Mouse (Mus musculus) neural tube, embryonic 15.5 days (tissue): ENCODE results near the gene Armt1. TPM values are rescaled to one million over a fixed set of nuclear protein-coding genes. Genes with fewer than 3 reads are reported as not detected.
A peak's percentile ranks its signal among the peaks of the same experiment; 100 is the strongest.
"Not testable (repeated sequence)": the region's sequence is repeated elsewhere in the genome, so short reads cannot be mapped to it uniquely, and the experiment has no call there.

ENCODE experiments used
- ATAC-seq: fragments of 200-750 bp; cut with Nextera tagmentation; 2 replicates; pipeline ENCODE4 v1.8.0; 2017; ENCODE audit warnings: mild to moderate bottlenecking, moderate TSS enrichment, moderate library complexity; ENCODE audit not compliant: low FRiP score
- H3K27ac ChIP-seq: fragments of 300-500 bp; sonication (generic); replicated peaks from 2 replicates; pipeline ENCODE4 v1.5.1; 2015; ENCODE audit warnings: mild to moderate bottlenecking, inconsistent platforms
- H3K27me3 ChIP-seq: fragments of 300-500 bp; sonication (generic); replicated peaks from 2 replicates; pipeline ENCODE4 v1.6.1; 2015; ENCODE audit warnings: inconsistent platforms
- H3K36me3 ChIP-seq: fragments of 300-500 bp; sonication (generic); 2 replicates; pipeline ENCODE4 v1.6.1; 2015; ENCODE audit warnings: inconsistent platforms
- H3K4me1 ChIP-seq: fragments of 300-500 bp; sonication (generic); 2 replicates; pipeline ENCODE4 v1.6.1; 2015; ENCODE audit warnings: inconsistent platforms
- H3K4me2 ChIP-seq: fragments of 300-500 bp; sonication (generic); 2 replicates; pipeline ENCODE4 v1.6.1; 2015; ENCODE audit warnings: inconsistent platforms, mild to moderate bottlenecking, moderate library complexity
- H3K4me3 ChIP-seq: fragments of 300-500 bp; sonication (generic); replicated peaks from 2 replicates; pipeline ENCODE4 v1.5.1; 2015; ENCODE audit warnings: mild to moderate bottlenecking, inconsistent platforms
- H3K9ac ChIP-seq: fragments of 300-500 bp; sonication (generic); replicated peaks from 2 replicates; pipeline ENCODE4 v1.6.1; 2015; ENCODE audit warnings: mild to moderate bottlenecking, inconsistent platforms
- H3K9me3 ChIP-seq: fragments of 300-500 bp; sonication (generic); replicated peaks from 2 replicates; pipeline ENCODE4 v1.6.1; 2016; ENCODE audit warnings: inconsistent platforms
- WGBS: fragments of 180-500 bp; shearing (Covaris S2); methylation state at CpG from one replicate; pipeline ENCODE4 v1.1.7; 2015; ENCODE audit warnings: mixed read lengths; 5-methylcytosine and 5-hydroxymethylcytosine counted together
- polyA plus RNA-seq: library from polyadenylated mRNA; unstranded; fragments of >200 nt; fragmentation: Nextera tagmentation; extraction: Ambion mirVana; gene quantifications from 2 replicates; pipeline ENCODE4 v1.2.1, GENCODE M21; 2015

Armt1 gene
- polyA plus RNA-seq, 1 experiment from 2014 or later: 12.1 TPM

DNA sequence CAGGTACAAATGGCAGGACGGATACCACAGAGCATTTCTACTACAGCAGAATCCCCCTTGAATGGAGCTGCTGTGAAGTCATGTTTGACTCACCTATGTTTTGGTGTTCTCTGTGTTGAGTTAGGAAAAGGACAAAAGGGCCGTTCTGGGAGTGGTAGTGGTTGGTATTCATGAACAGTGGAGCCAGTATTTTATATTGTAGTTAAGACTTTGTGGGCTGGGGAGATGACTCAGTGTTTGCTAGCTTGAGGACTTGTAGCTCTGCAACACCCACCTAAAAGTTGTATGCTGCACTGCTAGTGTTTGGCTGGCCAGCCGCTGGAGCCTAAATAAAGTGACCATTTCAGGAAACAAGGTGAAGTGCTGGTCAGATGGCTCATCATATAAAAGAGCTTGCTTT lies 36.9 kb upstream of the Armt1 start:
- H3K36me3 ChIP-seq: peaks cover 8% of the 10 kb centered on the region
- H3K4me2 ChIP-seq: no peak overlapping the region
- peaks cover 30% of the 10 kb centered on the region for H3K4me1 ChIP-seq
- no peaks in the 10 kb centered on the region for H3K9me3 ChIP-seq
- H3K9ac ChIP-seq: no peak overlapping the region
- no peak overlapping the region for H3K27ac ChIP-seq
- WGBS: 91% methylated on average over 3 of the region's 3 CpGs
- no peak for ATAC-seq
- H3K4me3 ChIP-seq: no peak overlapping the region
- H3K27me3 ChIP-seq: no peaks in the 10 kb centered on the region

DNA sequence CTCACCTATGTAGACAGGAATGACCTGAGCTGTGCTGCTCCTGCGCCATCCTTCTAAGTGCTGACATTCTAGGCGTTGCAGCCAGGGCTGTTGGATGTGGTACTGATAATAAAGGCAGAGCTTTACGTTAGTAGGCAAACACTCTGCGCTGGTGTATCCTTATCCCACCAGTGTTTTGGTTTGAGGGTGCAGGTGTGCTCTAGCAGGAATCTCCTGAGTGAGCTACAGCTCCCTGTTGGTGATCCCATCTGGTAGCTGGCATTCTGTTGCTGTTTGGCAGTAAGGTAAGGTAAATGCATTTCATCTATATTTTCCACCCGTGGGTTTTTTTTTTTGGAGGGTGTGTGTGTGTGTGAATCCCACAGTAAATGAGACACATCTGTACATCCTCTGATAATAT lies 34.2 kb upstream of the Armt1 start:
- Histone ChIP-seq H3K4me3 (no peak overlapping the region), H3K27me3 (no peaks in the 10 kb centered on the region), H3K9ac (no peak overlapping the region), H3K36me3 (peaks cover 8% of the 10 kb centered on the region), H3K9me3 (no peaks in the 10 kb centered on the region), H3K4me2 (no peak overlapping the region), H3K27ac (no peak overlapping the region), H3K4me1 (peaks cover 14% of the 10 kb centered on the region; the same call in 1 of the 2 replicates)
- ATAC-seq: no peak
- WGBS: 79% methylated on average over 5 of the region's 5 CpGs

DNA sequence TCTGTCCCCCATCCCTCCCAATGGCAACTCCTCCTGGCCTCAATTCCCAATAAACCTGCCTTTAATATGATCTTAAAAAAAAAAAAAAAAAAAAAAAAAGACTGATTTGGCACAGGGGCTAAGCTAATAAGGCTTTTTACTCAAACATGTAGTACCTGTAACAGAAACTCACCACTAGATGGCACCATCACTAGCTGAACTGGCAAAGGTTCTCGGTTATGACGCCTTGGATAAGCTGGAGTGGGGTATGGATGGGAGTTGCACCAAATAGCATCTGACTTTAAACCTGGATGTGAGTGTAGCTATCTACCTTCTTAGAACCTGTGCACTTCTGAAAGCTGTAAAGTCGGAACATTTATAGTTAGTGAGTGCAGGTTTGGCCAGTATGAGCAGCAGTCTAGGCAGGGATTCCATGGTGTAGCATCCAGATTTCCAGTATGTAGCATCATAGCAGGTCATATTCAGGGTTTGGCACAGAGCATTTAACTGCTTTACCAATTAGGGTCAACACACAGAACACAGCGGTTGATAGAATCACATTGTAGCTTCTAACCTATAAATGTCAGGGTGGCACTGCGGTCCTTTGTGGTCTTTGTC lies 27.3 kb upstream of the Armt1 start:
- Histone ChIP-seq H3K27me3 (no peaks in the 10 kb centered on the region), H3K9me3 (no peaks in the 10 kb centered on the region), H3K36me3 (peaks cover 33% of the 10 kb centered on the region), H3K4me3 (no peak overlapping the region), H3K9ac (no peak overlapping the region), H3K4me1 (no peaks in the 10 kb centered on the region), H3K27ac (no peak overlapping the region; the same call in 1 of the 2 replicates), H3K4me2 (no peak overlapping the region)
- peak; percentile 52; the same call in 1 of the 2 replicates for ATAC-seq
- 60% methylated on average over 5 of the region's 5 CpGs for WGBS

DNA sequence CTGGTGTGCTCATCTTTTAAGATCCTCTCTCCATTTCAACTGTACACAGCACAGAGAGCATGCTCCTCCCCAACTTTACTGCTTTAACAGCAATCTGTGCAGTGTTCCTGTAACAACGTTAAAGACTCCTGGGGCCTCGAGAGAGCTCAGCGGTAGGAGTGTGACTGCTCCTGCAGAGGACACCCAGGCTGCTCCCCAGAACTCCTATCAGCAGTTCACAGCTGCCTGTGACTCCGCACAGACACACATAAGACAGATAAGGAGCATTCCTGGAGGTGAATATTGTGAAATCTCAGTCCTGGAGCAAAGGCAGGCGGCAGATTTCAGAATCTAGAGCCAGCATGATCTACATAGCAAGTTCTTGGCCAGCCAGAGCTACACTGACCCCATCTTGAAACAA lies 26.8 kb upstream of the Armt1 start:
- WGBS: 75% methylated on average over 5 of the region's 5 CpGs
- H3K36me3 ChIP-seq: peaks cover 38% of the 10 kb centered on the region

DNA sequence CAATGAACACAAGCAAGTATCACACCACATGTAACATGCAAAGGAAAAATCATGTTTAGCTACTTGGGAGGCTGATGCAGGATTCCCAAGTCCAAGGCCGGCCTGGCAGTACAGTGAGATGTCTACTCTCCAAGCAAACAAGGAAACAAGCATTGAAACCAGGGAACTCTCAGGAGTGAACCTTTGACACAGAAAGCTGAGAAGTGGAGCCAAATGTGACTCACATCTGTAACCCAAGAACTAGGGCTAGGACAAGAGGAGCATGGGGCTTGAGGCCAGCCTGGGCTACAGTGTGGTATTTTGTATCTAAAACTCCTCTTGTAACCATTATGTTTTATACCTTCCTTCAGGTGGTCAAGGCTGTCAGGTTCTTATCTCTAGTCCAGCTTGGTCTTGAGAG lies 25.1 kb upstream of the Armt1 start:
- Histone ChIP-seq H3K4me3 (no peak overlapping the region), H3K36me3 (peaks cover 44% of the 10 kb centered on the region), H3K9ac (no peak overlapping the region), H3K27ac (no peak overlapping the region), H3K4me1 (no peaks in the 10 kb centered on the region), H3K27me3 (no peaks in the 10 kb centered on the region), H3K9me3 (no peaks in the 10 kb centered on the region), H3K4me2 (no peak overlapping the region)
- no peak for ATAC-seq
- 100% methylated on average over 1 of the region's 1 CpGs for WGBS

More for the DNA sequence above, 26.8 kb upstream of the Armt1 start:
- no peaks in the 10 kb centered on the region for H3K27me3 ChIP-seq
- H3K27ac ChIP-seq: no peak overlapping the region; the same call in 1 of the 2 replicates
- no peaks in the 10 kb centered on the region for H3K4me1 ChIP-seq
- no peak overlapping the region for H3K9ac ChIP-seq
- no peaks in the 10 kb centered on the region for H3K9me3 ChIP-seq
- peak; percentile 30; the same call in 1 of the 2 replicates for ATAC-seq
- no peak overlapping the region for H3K4me2 ChIP-seq
- H3K4me3 ChIP-seq: no peak overlapping the region

DNA sequence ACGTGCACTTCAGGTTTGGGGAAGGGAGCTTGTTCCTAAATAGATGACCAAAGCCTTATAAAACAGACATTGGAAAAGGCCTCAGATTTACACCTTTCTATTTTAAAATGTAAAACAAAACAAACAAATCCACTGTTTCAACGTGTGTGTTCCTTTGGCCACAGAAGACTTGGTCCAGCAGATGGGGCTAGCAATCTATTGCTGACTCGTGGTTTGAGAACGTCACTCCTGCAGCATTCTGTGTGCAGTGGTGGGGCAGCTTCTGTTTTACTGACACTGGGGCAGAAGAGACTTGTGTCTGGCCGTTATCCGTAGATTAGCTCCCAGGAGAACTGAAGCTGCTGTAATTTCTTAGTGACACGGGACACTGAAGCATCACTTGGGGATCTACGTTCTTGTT lies 7.0 kb upstream of the Armt1 start:
- WGBS: 70% methylated on average over 8 of the region's 8 CpGs
- H3K4me1 ChIP-seq: no peaks in the 10 kb centered on the region
- H3K27ac ChIP-seq: no peak overlapping the region
- H3K36me3 ChIP-seq: peaks cover 49% of the 10 kb centered on the region
- H3K4me3 ChIP-seq: no peak overlapping the region
- no peak for ATAC-seq
- no peaks in the 10 kb centered on the region for H3K27me3 ChIP-seq
- no peak overlapping the region; the same call in 1 of the 2 replicates for H3K9ac ChIP-seq
- H3K9me3 ChIP-seq: no peaks in the 10 kb centered on the region
- no peak overlapping the region for H3K4me2 ChIP-seq

DNA sequence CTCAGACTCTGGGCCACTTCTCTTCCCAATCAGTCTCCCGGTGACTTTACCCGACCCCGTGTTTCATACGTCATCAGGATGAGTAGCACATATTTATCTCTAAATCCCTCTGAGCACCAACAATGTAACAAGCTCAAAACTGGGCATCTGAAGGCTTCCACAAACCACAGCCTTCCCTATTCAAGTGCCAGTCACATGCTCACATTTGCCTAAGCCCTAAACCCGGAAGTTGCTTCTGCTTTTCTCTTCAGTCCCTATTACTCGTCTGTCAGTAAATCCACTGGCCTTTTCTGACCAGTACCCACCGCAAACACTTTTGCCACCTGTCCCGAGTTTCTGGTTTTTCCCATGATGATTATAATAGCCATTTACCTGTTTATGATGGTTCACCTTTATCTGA lies 1.9 kb upstream of the Armt1 start:
- 89% methylated on average over 8 of the region's 8 CpGs for WGBS
- H3K27ac ChIP-seq: no peak overlapping the region

DNA sequence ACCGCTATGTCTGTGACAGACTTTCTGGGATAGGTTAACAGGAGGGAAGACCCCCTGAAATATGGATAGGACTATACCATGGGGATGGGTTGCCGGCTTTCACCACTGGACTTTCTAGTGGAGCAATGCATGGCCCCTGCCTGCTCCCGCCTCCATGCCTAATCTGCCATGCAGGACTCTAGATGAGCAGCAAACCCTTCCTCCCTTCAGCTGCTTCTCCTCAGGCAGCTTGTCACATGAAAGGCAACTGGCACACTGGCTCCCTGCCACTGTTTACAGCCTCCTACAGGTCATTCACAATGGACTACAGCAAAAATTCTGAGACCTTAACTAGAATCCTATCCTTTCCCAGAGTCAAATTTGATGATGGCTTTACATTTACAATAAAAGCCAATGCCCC lies 1.4 kb upstream of the Armt1 start:
- ATAC-seq: no peak
- peak overlapping the region; percentile 61 for H3K4me3 ChIP-seq
- H3K27ac ChIP-seq: no peak overlapping the region
- no peak overlapping the region; the same call in 1 of the 2 replicates for H3K9ac ChIP-seq
- H3K4me1 ChIP-seq: peaks cover 21% of the 10 kb centered on the region
- H3K27me3 ChIP-seq: no peaks in the 10 kb centered on the region
- peak overlapping the region; percentile 73 for H3K4me2 ChIP-seq
- 82% methylated on average over 3 of the region's 3 CpGs for WGBS
- no peaks in the 10 kb centered on the region for H3K9me3 ChIP-seq
- H3K36me3 ChIP-seq: peaks cover 16% of the 10 kb centered on the region

More for the DNA sequence above, 1.9 kb upstream of the Armt1 start:
- peaks cover 21% of the 10 kb centered on the region for H3K4me1 ChIP-seq
- H3K27me3 ChIP-seq: no peaks in the 10 kb centered on the region
- 0 out of 2 replicates have a peak overlapping the region, but pooled peaks have one; percentile 61 for H3K4me3 ChIP-seq
- ATAC-seq: no peak
- no peak overlapping the region for H3K9ac ChIP-seq
- H3K9me3 ChIP-seq: no peaks in the 10 kb centered on the region
- H3K36me3 ChIP-seq: peaks cover 20% of the 10 kb centered on the region
- H3K4me2 ChIP-seq: no peak overlapping the region

DNA sequence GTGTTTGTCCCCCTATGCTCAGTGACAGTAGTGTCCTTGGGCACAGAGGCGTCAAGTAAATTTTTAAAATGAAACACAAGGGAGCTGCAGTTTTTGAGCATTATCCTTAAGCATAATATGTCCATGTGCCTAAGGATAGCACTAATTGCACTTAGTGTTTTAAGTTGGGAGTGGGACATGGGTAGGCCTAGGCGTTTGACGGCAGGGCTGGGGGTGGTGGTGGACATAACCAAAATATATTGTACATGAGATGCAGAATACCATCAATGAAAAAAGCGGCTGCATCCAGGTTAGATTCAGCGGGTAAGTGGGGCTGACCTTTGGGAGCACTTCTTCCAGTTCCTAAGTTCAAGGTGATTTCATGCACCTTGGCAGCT lies 533 bp upstream of the Armt1 start:
- Histone ChIP-seq H3K27me3 (no peaks in the 10 kb centered on the region), H3K4me2 (peak overlapping the region; percentile 73), H3K27ac (peak overlapping the region; percentile 81), H3K36me3 (peaks cover 7% of the 10 kb centered on the region), H3K4me1 (peaks cover 21% of the 10 kb centered on the region), H3K4me3 (peak overlapping the region; percentile 61), H3K9me3 (no peaks in the 10 kb centered on the region), H3K9ac (peak overlapping the region; percentile 58)
- 10% methylated on average over 5 of the region's 5 CpGs for WGBS
- peak; percentile 56 for ATAC-seq

DNA sequence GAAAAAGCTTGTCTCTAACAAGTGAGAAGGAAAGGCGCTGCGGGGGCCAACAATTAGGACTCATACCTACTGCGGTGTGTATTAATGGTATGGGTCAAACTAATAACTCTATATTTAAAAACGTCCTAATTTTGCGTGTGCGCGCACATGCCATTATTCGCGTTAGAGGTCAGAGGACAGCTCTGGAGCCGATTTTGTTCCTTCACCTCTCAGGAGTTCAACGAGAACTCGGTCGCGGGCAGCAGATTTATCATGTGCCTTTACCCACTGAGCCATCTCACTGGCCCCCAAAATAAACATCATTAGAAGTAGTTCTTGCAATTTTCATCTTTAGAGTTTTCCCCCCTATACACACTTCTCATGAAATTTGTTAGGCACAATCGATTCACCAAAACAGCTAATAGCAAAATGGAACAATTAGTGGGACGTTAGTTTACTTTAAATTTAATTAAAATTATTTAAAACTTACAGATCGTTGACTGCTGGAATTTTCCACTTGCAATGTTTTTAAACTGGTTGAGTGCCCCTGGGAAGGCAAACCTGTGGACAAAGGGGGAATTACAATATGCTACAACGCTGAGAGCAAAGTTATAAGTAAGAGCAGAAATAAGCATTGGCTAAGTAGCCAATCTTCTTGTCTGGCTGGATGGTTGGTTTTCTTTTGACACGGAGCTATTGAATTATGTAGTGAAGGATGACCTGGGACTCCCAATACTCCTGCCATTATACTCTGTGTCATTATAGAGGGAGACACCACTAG lies 909 bp downstream of the Armt1 start:
- peak; percentile 13; the same call in 1 of the 2 replicates for ATAC-seq
- 11% methylated on average over 19 of the region's 19 CpGs for WGBS

DNA sequence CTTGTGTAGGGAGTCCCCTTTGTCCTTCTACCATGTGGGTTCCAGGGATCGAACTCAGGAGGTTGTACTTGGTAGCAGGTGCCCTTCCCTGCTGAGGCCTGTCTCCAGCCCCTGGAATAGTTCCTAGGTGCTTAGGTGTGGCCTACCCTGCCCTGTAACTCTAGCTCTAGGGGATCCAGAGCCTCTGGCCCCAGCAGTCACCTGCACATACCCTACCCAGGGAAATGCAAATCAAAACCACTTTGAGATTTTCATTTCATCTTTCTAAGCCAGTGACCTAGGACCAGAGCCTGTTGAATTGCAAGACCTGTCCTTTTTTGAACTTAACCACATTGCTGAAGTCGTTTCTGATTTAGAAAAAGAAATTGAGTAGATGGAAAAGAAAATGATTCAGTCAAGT lies 1.6 kb downstream of the Armt1 start:
- not testable (repeated sequence) for H3K36me3 ChIP-seq, H3K4me3 ChIP-seq, H3K9me3 ChIP-seq, H3K27me3 ChIP-seq, H3K27ac ChIP-seq, H3K9ac ChIP-seq, ATAC-seq
- Histone ChIP-seq H3K4me2 (peak overlapping the region; percentile 59; the same call in 1 of the 2 replicates), H3K4me1 (peaks cover 21% of the 10 kb centered on the region)
- 91% methylated on average over 2 of the region's 2 CpGs for WGBS

More for the DNA sequence above, 909 bp downstream of the Armt1 start:
- H3K27ac ChIP-seq: peak overlapping the region; percentile 88
- no peaks in the 10 kb centered on the region for H3K27me3 ChIP-seq
- no peaks in the 10 kb centered on the region for H3K9me3 ChIP-seq
- peak overlapping the region; percentile 61 for H3K4me3 ChIP-seq
- H3K4me1 ChIP-seq: peaks cover 21% of the 10 kb centered on the region
- peak overlapping the region; percentile 62 for H3K9ac ChIP-seq
- peaks cover 5% of the 10 kb centered on the region; the same call in 1 of the 2 replicates for H3K36me3 ChIP-seq
- H3K4me2 ChIP-seq: peak overlapping the region; percentile 59

DNA sequence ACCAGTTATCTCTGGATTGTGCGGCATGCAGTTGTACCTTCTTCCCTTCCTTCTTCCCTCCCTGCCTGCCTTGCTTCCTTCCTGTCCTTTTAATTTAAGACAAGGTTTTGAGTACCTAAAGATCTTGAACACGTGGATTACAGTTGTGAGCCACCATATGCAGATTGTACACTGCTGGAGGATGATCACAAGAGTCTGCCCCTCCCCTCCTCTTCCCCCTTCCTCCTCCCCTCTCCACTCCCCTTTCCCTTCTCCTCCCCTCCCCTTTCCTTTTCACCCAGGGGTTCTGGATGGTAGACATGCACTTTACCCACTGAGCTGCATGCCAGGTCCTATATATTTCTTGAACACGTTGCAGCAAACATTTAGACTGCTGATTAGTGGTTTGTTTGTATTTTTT lies 3.1 kb downstream of the Armt1 start:
- ATAC-seq: no peak
- 90% methylated on average over 3 of the region's 3 CpGs for WGBS

More for the DNA sequence above, 3.1 kb downstream of the Armt1 start:
- H3K4me1 ChIP-seq: peaks cover 20% of the 10 kb centered on the region
- no peaks in the 10 kb centered on the region for H3K9me3 ChIP-seq
- no peak overlapping the region for H3K27ac ChIP-seq
- no peaks in the 10 kb centered on the region for H3K27me3 ChIP-seq
- H3K36me3 ChIP-seq: peaks cover 22% of the 10 kb centered on the region
- H3K9ac ChIP-seq: no peak overlapping the region
- no peak overlapping the region for H3K4me3 ChIP-seq
- no peak overlapping the region for H3K4me2 ChIP-seq
